Mouse (Mus musculus) T-helper 2 cell (primary cell): ENCODE results near the gene Meig1.

Experiments
- in situ Hi-C: fragments of 300-600 bp; cut with MboI, MseI; formaldehyde crosslinking; loops from one replicate; pipeline ENCODE4 v1.15.1; 2025; ENCODE audit warnings: high pct_unique_total_duplicates

Meig1 gene

DNA sequence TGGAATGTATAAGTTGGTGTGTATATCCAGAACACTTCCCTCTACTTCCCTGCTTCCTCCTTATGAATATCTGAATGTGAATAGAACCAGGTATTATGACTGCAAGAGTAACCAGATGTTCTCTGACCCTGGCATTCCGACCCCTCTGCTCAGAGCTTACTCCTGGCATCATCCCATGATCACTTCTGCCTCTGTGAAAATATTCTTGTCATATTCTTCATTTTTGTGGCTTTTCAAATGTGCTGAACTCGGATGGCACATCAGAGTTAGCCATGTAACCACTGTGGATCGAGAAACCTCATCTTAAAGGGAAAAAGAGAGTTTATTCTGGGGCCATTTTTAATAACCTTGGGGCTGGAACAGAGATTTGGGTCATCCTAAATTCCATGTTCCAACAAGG, at the start of gene Meig1:
Gene Meig1, minus strand, starts transcription at position 101 of the 400 bp plus-strand sequence.
- in situ Hi-C loops, result no loop called here

DNA sequence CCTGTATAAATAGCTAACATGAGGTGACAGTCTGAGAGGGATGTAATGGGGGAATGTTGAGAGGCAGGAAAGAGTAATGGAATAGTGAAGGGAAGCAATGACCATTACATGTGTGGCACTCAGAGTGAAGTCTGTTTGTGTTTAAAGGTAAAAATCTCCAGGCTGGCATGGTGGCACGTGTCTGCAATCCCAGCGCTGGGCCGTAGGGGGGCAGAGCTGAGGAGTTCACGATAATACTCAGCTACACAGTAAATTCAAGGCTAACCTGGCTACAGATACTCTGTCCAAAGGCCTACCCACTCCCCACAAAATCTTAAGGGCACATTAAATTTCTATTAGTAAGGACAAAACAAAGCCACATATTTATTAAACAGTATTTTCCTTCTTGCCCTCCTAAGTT, 34.1 kb upstream of the Meig1 start:
- in situ Hi-C loops, result no loop called here

DNA sequence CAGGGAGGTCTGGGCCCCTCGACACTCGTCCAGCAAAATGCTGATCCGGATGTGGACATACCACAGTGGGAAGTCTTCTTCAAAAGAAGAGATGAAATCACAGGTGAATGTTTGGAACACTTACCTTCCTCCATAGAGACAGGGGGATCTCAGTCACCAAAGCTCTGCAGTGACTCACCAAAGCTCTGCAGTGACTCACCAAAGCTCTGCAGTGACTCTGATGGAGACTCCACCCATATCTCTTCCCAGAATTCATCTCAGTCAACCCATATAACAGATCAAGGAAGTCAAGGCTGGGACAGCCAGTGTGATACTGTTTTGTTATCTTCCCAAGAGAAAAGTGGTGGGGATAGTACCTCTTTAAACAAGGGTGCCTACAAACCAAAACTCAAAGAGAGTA, 30.6 kb upstream of the Meig1 start:
- in situ Hi-C loops, result no loop called here

DNA sequence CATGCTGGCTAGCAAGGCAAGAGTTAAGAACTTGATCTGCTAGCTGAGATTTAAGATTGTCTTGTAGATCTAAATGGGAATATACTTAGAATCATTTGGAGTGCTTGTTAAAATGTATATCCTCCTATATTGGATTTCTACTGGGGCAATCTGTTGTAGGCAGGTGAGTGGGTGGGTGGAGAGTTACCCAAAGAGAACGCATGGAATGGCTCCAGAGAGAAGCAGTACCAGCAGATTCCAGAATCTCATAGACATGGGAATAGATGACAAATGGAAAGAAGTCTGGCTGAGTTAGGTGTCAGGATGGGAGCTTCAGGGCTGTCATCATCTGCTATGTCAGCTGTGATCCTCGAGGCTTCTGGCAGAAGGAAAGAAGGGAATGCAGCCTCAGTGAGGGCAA, 27.0 kb upstream of the Meig1 start:
- in situ Hi-C loops, result loop anchor here (5.0 kb wide), 1 partner anchor 863 kb away; no protein-coding TSS in a partner anchor

DNA sequence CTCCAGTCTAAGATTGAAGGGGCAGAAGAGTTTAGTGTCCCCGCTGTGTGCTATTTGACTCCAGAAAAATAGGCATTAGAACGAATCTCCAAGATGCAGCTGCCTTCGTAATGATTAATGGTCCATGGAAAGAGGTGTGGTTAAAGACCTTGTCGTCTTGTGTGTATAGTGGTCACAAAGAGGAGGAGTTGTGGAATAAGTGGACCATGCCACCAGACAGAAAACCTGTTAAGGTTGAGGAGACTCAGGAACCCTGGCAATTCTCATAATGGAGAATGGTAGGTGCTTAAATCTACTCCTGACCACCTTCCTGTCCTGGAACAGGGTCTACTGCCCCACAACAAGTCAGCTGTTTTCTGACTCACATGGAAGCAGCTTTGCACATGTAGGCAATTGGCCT, 23.5 kb upstream of the Meig1 start:
- in situ Hi-C loops, result loop anchor here (5.0 kb wide), 1 partner anchor 866 kb away; no protein-coding TSS in a partner anchor

DNA sequence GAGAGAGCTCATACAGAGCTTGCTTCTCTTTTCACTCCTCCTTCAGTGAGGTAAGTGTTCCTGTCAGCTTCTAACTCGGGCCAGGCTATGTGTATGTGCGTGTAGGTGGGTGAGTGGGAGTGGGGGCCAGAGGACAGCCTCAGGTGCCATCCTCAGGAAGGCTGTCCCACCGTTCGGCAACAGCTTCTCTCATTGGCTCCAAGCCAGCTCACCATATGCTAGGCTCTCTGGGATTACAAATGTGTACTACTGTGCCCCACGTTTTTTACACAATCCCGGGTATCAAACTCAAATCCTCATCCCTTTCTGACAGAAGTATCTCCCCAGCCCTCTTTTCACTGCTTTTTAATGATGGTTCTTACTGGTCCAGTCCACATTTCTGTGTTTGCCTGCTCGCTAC, 21.8 kb upstream of the Meig1 start:
- in situ Hi-C loops, result no loop called here

DNA sequence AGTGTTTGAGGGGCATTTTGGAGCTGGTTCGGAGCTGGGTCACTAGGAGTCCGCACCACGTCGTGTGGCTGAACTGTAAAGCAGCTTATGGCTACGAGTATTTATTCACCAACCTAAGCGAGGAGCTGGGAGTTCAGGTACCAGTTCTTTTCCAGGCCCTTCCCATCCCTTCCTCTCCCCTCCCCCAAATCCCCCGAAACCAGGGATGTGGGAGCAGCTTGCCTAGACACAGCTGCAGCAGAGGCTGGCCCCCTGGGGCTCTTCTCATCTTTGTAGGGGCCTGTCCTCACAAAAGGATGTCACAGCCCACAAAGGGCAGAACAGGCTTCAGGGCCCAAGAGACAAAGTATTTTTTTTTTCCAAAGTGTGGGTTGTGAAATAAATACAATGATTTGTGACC, 15.5 kb upstream of the Meig1 start:
- in situ Hi-C loops, result no loop called here

DNA sequence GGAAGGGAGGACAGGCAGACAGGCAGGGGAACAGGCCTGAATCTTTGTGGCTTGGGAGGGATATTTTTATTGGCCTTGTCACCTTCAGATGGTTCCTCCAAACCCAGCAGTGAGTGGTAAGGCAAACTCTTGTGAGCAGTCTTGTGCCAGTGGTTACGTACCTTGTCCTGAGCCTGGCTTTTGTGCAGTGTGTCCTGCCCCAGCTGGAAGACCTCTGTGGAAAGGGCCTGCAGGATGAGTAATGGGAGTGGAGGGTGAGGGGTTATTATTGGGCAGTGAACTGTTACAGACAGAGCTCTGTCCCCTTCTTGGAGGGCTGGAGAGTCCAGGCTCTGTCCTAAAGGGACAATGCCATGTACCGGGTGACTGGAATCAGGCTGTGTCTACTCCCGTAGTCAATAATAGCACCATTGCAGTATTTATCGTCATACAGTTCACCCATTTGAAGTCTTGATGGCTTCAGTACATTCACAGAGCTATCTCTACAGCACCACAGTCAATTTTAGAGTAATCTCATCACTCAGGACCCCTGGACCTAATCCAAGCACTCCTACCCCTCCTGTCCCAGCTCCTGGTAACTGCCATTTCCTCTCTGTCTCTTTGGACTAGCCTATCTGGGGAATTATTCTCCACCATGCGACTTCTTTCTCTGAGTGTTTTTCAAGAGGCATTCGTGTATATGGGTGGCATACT, 13.1 kb upstream of the Meig1 start:
- in situ Hi-C loops, result no loop called here

DNA sequence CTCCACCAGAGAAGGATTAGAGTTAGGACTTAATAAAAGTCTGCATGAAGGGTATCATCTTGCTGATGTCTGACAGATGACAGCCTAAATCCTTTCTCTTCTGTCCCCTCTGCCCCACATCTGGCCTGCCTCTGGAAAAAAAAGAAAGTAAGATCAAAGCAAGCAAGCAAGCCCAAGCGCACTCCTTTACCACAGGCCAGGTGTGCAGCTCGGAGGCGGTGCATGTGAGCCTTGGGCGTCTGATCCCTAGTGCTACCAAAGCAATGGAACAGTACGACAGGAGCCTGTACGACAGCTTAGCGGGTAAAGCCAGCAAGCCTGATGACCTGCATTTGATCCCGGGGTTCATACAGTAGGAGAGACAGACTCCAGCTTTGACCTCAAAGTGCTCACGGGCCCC, 8.5 kb upstream of the Meig1 start:
- in situ Hi-C loops, result no loop called here

DNA sequence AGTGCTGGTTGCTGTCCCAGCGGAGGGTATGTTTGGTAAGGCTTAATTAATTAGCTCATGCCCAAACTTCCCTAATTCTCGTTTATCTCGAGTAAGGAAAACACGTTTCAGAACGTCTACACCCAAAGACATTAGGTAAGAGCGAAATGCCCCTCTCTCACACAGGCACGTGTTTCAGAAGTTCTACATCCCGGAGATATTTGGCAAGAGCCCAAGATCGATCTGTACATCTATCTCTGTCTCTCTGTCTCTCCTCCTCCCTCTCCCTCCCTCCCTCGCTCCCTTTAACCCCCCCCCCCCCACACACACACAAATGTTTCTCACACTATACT, 2.1 kb upstream of the Meig1 start:
- in situ Hi-C loops, result no loop called here

DNA sequence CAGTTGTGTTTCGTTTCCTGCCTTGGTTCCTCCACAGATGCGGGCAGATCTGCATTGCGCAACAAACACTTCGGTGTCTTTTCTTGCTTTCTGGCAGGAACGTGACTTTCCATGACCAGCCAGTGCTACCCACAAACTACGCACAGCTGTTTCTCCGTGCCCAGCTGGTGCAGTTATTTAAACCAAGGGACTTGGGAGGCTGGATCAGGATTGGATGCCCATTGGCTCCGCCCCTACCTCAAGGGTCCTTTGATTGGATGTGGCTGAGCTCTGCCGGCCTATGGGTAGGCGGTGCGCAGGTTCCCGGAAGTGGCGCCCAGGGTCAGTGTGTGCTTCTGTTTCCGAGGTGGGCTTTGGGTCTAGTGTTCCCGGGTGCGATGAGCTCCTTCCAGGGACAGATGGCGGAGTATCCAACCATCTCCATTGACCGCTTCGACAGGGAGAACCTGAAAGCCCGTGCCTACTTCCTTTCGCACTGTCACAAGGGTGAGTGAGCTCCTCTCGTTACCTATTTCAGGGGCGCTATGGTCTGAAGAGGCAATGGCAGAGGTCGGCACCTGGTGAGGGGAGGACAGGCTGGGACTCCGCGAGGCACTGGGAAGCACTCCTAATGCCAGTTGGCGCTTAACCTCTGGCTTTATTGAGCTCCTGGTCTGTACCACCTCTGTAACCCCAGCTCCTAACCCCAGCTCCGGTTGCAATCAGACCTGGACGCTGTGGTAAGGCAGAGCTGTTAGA, 1.6 kb upstream of the Meig1 start, which contains the start of gene Dclre1c:
Gene Dclre1c, plus strand, starts transcription at position 291 of the 738 bp plus-strand sequence.
- in situ Hi-C loops, result no loop called here

DNA sequence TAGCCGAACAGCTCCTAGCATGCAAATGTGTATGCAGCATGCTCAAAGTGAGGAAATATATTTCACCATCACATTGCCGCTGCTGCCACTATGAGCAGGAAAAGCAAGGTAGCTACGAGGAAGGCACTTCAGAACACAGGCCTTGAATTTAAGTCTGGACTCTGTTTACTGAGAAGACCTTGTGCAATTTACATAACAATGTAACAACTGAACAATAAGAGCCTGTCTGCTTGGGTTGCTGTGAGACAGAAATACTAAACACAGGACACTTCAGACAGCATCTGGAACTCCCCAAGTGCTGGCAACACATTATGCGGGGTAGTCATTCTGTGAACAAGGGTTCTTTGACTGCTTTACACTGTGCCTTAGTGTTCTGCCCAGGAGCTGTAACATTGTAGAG, 2.3 kb downstream of the Meig1 start:
- in situ Hi-C loops, result no loop called here

DNA sequence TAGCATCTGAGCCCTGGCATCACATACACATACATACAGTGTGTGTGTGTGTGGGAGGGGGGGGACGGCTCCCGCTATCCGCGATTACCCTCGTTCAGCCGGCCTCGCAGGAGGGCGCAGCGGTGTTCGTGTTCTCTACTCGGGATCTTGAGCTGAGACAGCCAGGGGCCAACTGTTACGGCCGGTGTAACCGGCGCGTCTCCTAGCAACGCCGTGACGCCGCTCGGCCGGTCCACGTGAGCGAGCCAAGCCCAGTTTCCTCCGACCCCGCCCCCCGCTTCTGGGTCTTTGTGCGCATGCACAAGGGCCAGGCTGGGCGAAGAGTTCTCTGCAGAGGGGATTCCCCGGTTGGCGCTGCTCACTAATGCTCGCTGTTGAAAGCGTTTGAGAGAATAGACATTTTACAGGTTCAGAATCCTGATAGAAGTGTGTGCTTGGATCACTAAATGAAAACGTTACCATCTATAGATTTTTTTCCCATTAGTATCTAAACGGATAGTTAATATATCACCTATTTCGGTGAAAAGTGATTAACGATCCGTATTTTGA, 3.5 kb downstream of the Meig1 start:
- in situ Hi-C loops, result loop anchor here (10.0 kb wide), 2 partner anchors 74 to 294 kb away; no protein-coding TSS in a partner anchor

DNA sequence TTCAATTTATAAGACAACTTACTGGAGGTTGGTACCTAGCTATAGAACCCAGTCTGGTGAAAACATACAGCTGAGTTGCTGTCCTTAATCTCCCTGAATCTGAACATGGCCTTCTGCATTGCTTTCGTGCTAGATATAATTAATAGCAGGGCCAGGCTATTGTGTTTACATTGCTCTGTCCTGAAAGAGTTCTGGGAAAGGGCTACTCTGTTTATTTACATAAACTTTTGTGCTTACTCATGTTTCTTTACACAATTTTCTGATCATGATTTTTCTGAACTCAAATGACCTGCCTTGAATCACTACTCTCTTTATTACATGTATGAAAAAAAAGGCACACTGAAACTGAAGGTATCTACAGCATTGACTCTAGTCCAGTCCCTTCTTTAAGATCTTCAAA, 6.8 kb downstream of the Meig1 start:
- in situ Hi-C loops, result loop anchor here (10.0 kb wide), 2 partner anchors 71 to 291 kb away; no protein-coding TSS in a partner anchor

DNA sequence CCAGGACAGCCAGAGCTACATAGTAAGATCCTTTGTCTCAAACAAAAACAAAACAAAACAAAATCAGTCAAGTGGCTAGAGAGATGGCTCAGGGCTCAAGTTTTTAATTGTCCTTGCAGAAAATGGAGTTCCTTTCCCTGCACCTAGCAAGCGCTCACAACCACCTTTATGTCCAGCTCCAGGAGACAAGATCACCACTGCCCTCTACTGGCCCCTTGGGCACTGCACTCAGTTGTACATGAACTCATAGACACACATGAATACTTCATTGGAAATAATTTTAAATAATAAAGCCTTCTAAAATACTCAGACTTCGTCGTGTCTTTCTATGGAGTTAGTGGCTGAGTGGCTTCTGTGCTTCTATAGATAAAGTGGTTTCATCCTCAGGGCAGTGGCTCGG, 8.2 kb downstream of the Meig1 start:
- in situ Hi-C loops, result loop anchor here (10.0 kb wide), 2 partner anchors 69 to 289 kb away; no protein-coding TSS in a partner anchor

DNA sequence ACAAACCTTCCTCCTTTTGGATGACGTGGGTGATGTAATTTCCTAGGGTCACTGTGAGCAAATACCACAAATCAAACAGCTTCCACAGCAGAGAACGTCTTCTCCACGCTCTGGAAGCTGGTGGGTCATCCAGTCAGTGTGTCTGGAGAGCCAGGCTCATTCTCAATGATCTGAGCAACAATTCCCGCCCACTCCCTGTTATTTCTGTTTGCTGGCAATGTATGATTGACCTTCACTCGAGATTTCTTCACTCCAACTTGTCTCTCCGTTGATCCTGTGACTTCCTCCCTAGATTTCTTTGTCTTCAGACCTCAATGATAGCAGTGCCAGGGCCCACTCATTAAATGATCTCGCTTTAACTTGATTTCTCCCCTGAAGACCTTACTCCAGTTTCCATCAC, 14.7 kb downstream of the Meig1 start:
- in situ Hi-C loops, result no loop called here

DNA sequence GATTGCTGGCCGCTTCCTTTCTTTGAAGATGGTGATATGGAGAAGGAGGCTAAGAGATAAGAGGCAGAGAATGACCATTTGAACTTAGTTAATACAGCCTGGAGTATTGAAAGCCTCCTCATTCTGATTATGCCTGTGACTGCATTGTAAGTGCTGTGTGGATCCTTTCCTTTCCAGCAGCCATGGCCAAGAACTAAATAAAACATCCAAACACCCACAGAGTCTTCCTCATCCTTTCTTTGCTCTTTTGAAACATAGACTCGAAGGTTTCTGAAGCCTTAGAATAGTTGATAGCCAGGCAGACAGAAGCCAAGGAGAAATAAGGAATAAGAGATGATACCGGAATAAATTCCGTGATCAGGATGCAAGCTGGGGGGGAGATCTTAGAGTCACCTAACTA, 16.5 kb downstream of the Meig1 start:
- in situ Hi-C loops, result no loop called here

DNA sequence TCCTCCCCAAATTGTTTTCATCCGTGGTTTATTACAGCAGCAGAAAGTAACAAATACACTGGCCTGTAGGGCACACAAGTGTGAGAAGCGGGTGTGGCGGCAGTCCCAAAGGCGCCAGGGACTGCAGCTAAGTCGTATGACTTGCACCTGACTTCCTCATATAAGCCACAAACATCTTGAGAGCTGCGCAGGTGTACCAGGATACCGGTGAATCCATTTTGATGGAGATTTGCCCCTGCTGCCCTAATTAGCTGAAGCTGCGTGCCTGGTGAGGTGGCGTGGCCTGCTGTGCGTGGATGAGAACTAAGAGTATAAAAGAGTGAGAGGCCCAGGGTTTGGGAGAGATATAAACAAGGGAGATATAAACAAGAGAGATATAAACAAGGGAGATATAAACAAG, 25.3 kb downstream of the Meig1 start, which contains the start of gene Olah:
Gene Olah, minus strand, starts transcription at position 101 of the 400 bp plus-strand sequence.
- in situ Hi-C loops, result loop anchor here (10.0 kb wide), 1 partner anchor 252 kb away; no protein-coding TSS in a partner anchor

DNA sequence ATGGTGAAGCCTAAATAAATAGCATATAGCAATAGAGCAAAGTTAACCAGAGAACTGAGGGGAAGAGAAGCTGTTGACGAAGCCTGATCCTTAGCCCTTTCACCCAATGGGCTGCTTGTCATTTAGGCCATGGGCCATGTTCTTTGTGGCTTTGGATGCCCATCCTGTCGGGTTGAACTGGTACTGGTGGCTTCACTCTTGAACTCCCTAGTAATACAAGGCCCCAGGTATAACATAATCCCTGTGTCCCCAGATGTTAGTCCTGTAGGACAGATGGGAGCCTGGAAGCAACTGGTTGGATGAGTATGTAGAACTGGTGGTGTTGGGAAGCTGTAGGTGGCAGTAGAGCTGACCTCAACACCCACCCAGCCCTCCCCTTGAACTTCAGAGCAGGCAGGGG, 30.5 kb downstream of the Meig1 start:
- in situ Hi-C loops, result loop anchor here (5.0 to 10.0 kb wide), 3 partner anchors 45 to 915 kb away; no protein-coding TSS in a partner anchor

DNA sequence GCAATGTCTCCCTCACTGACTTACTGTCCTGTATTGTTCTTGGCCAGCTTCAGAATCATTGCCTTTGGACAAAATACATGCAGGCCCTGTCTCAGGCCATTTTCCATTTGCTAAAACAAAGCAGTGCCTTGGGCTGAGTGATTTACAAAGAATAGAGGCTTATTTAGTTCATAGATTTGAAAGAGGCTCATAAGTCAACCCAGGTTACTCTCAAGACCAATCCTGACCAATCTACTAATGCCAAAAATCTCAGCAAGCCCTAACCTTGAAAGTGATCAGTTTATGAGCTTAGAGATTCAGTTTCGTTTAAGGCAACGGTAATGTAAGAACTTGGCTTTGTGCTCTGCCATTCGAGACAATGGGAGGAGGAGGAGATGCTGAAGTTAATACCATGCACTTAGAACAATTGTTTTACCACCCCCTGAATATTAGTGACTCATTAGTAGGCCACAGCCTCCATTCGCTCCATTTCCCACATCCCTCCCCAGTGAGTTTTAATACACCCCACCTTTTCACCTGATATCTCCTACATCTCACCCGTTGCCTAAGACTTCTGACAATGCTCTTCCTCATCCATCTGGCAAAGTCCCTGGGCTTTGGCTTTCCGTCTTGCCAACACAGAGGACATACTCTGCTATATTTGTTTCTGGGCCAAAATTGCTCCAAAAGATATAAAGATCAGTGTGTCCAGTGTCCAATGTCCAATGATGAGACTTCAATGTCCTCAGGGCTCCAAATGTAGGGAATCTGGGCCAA, 35.2 kb downstream of the Meig1 start:
- in situ Hi-C loops, result no loop called here

DNA sequence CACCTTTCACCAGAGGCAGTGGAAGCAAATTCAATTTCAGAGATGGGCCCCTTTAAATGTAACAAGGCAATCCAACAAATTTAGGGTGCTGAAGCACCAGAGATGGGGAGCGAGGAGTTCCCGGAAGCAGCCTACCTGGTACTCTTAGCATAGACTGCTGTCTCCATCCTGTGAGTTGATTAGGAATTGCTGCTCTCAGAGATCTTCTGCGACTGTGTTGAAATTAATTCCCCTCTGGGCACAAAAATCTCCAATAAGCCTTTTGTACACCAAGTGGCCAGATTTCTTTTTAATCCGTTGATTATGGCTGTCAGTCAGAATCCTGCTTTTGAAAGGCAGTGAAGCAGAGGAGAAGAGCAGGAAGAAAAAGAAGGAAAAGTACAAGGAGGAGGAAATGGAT, 57.3 kb downstream of the Meig1 start:
- in situ Hi-C loops, result no loop called here

DNA sequence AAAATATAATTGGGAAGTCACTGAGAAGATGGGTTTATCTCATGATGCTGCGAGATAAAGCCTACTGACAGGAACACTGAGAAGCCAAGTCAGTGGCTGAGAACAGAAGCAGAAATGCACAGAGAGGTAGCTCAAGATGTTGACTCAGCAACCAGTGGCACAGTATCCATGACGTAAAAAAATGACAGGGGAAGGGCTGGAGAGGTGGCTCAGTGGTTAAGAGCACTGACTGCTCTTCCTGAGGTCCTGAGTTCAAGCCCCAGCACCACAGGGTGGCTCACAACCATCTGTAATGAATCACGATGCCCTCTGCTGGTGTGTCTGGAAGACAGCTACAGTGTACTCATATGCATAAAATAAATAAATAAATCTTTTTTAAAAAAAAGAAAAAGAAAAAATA, 61.4 kb downstream of the Meig1 start:
- in situ Hi-C loops, result no loop called here
